Mouse (Mus musculus) intestine, embryonic 15.5 days (tissue): ENCODE results near the gene Dnajc5. TPM values are rescaled to one million over a fixed set of nuclear protein-coding genes. Genes with fewer than 3 reads are reported as not detected.

Experiments
- ATAC-seq: fragments of 200-750 bp; cut with Nextera tagmentation; 2 replicates; pipeline ENCODE4 v1.8.0; 2017; ENCODE audit warnings: moderate TSS enrichment, moderate library complexity
- H3K27ac ChIP-seq: fragments of 300-500 bp; sonication (generic); 2 replicates; pipeline ENCODE4 v1.5.1; 2015; ENCODE audit warnings: mild to moderate bottlenecking, inconsistent platforms
- H3K27me3 ChIP-seq: fragments of 300-500 bp; sonication (generic); replicated peaks from 2 replicates; pipeline ENCODE4 v1.6.1; 2015; ENCODE audit warnings: inconsistent platforms
- H3K36me3 ChIP-seq: fragments of 300-500 bp; sonication (generic); 2 replicates; pipeline ENCODE4 v1.6.1; 2015; ENCODE audit warnings: inconsistent platforms
- H3K4me1 ChIP-seq: fragments of 300-500 bp; sonication (generic); replicated peaks from 2 replicates; pipeline ENCODE4 v1.6.1; 2015; ENCODE audit warnings: inconsistent platforms
- H3K4me2 ChIP-seq: fragments of 300-500 bp; sonication (generic); replicated peaks from 2 replicates; pipeline ENCODE4 v1.6.1; 2015; ENCODE audit warnings: mild to moderate bottlenecking, inconsistent platforms
- H3K4me3 ChIP-seq: fragments of 300-500 bp; sonication (generic); replicated peaks from 2 replicates; pipeline ENCODE4 v1.5.1; 2015; ENCODE audit warnings: inconsistent platforms
- H3K9ac ChIP-seq: fragments of 300-500 bp; sonication (generic); 2 replicates; pipeline ENCODE4 v1.6.1; 2015; ENCODE audit warnings: inconsistent platforms
- H3K9me3 ChIP-seq: fragments of 300-500 bp; sonication (generic); 2 replicates; pipeline ENCODE4 v1.6.1; 2016; ENCODE audit warnings: inconsistent platforms
- WGBS: fragments of 180-500 bp; shearing (Covaris S2); methylation state at CpG from one replicate; pipeline ENCODE4 v1.1.7; 2015; 5-methylcytosine and 5-hydroxymethylcytosine counted together
- polyA plus RNA-seq: library from polyadenylated mRNA; unstranded; fragments of >200 nt; fragmentation: Nextera tagmentation; extraction: Ambion mirVana; gene quantifications from 2 replicates; pipeline ENCODE4 v1.2.1, GENCODE M21; 2015

The Dnajc5 gene
- polyA plus RNA-seq, 1 experiment from 2014 or later = 74.5 TPM

DNA sequence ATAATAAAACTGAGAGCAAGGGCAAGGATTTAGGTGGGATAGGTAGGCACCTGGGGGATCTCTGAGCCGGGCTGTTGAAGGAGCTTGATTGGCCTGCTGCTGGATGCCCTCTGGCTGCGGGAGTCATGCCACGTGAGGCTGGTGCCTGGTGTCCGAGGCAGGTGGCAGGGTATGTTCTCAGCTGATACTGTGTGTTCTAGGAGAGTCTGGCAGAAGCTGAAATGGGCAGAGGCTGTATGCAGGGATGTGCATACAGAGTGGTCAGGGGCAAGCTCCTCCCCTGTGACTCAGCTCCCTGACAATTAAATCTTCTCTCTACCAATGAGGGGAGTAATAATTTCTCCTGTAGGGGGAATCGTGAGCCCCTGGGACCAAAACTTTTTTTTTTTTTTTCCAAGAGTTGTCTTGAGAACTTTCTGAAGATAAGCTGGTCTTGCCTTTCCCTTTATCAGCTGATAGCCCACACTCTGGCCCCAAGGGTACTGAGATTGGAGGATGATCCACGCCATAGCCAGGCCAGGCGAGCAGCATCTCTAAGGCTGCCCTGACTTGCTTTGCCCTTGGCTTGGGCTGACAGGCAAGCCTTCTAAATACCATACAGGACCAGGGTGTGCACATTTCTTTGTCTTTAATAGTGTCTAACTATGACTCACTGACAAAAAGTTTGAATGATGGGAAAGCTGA lies 77.2 kb downstream of the Dnajc5 start:
- H3K4me3 ChIP-seq = no peak overlapping the region
- no peak overlapping the region for H3K27ac ChIP-seq
- H3K9me3 ChIP-seq = no peaks in the 10 kb centered on the region
- H3K9ac ChIP-seq = 0 out of 2 replicates have a peak overlapping the region, but pooled peaks have one; percentile 5
- no peaks in the 10 kb centered on the region for H3K36me3 ChIP-seq
- ATAC-seq = no peak
- whole genome bisulfite sequencing = 71% methylated on average over 7 of the region's 7 CpGs
- peak overlapping the region; percentile 72; the same call in 1 of the 2 replicates for H3K4me2 ChIP-seq
- peaks cover 22% of the 10 kb centered on the region for H3K4me1 ChIP-seq
- 0 out of 2 replicates have a peak, but pooled peaks cover 3% of the 10 kb centered on the region for H3K27me3 ChIP-seq

DNA sequence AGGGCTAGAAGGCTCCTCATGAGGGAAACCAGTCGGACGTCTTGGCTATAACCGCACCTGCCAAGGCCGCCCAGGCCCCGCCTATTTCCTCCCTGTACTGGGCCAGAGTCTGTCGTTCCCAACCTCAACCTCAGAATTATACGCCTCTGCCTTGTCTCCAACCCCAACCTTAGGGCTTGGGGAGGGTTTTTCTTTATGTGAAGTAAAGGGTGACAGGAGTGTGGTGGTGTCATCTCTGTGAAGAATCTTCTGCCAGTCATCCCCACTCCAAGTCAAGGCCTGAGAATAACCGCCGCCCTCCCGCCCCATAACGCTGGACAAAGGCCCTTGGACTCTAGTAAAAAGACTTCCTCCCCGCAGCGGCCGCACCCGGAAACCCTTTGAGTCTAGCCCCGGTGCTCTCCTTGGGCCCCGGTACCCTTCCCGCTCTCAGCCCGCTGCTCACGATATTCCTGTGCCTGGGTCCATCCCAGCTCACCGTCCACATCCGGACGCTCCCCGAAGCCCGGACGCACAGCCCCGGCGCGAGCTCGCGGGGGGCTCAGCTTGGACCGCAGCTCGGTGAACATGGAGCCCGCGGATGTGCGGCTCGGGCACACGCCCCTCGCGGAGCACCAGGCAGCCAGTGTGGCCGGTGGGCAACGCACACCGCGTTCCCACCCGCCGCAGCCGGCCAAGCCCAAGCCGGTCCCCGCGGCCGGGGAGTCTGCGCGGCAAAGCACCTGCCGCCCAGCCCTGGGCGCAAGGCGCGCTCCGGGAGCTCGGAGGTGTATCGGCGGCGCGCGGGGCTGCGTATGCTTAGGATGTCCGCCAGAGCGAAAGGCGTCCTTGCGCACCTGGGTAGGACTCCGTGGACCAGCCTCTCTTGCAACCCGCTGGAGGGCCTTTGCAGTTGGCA lies 78.4 kb downstream of the Dnajc5 start, which contains the start of gene Samd10:
TSS of gene Samd10 (minus strand) at position 759 of the 898 bp plus-strand sequence.
- ATAC-seq = peak; percentile 64
- peak within 1 kb of the TSS; percentile 68 for H3K4me3 ChIP-seq
- H3K9me3 ChIP-seq = no peaks in the 10 kb centered on the region
- 3% methylated on average over 71 of the region's 71 CpGs for WGBS
- 0 out of 2 replicates have a peak, but pooled peaks cover 3% of the 10 kb centered on the region for H3K27me3 ChIP-seq
- H3K9ac ChIP-seq = peak within 1 kb of the TSS; percentile 82
- H3K27ac ChIP-seq = peak within 1 kb of the TSS; percentile 89
- H3K4me1 ChIP-seq = peaks cover 16% of the 10 kb centered on the region
- peak within 1 kb of the TSS; percentile 72 for H3K4me2 ChIP-seq
- H3K36me3 ChIP-seq = no peaks in the 10 kb centered on the region

DNA sequence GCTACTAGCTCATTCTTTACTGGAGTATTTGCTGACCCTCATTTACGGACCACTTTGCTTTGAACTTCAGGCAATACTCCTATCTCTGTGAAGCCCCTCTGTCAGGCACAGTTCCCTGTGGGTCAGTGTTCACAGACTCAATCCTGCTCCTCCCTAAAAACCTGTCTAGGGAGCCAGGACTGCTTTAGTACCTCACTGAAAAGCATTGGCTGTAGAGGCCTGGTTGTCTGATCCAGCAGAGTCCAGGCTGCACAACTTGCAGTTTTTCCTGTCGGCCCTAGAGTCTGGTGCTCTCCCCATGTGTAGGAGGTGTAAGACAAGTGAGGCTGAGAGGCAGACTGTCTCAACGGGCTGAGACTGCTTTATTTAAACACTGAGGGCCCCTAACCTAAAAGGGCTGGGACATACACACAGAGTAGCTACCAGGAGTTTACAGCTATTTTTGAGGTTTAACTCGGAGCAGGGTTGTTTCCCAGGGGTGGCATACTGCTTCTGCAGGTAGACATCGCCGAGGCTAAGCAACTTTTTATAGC lies 80.0 kb downstream of the Dnajc5 start:
- Histone ChIP-seq H3K36me3 (no peaks in the 10 kb centered on the region), H3K4me1 (peaks cover 16% of the 10 kb centered on the region), H3K27me3 (0 out of 2 replicates have a peak, but pooled peaks cover 3% of the 10 kb centered on the region), H3K9me3 (no peaks in the 10 kb centered on the region), H3K4me2 (peak overlapping the region; percentile 74), H3K9ac (peak overlapping the region; percentile 59; the same call in 1 of the 2 replicates), H3K27ac (peak overlapping the region; percentile 73; the same call in 1 of the 2 replicates), H3K4me3 (peak overlapping the region; percentile 87)
- WGBS = 65% methylated on average over 6 of the region's 6 CpGs
- ATAC-seq = no peak

GRCm38 (mm10) chr2:181600828-181601750 lies 80.8 kb downstream of the Dnajc5 start:
- Histone ChIP-seq H3K4me3 (peak overlapping the region; percentile 87), H3K36me3 (no peaks in the 10 kb centered on the region), H3K4me2 (peak overlapping the region; percentile 74), H3K27me3 (0 out of 2 replicates have a peak, but pooled peaks cover 3% of the 10 kb centered on the region), H3K27ac (peak overlapping the region; percentile 73), H3K9me3 (no peaks in the 10 kb centered on the region), H3K9ac (peak overlapping the region; percentile 90), H3K4me1 (peaks cover 16% of the 10 kb centered on the region)
- WGBS = 2% methylated on average over 57 of the region's 57 CpGs
- peak; percentile 92 for ATAC-seq

DNA sequence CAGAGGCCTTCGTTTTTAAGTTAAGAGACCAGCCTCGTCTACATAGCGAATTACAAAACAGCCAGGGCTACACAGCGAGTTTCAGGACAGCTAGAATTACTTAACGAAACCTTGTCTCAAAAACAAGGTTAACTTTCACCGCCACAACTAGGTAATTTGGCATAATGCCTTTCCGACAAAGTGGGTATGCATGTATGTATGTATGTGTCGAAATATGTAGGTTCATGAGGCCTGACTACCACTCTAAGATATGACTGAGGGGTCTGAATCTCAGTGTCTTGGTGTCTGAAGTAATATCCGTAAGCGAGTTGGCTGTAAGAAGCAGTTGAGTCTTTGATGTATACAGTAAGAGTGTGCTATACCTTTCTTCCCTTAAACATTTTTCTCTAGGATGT lies 81.5 kb downstream of the Dnajc5 start:
- Histone ChIP-seq H3K36me3 (no peaks in the 10 kb centered on the region), H3K4me1 (peaks cover 16% of the 10 kb centered on the region), H3K4me2 (peak overlapping the region; percentile 74), H3K9ac (peak overlapping the region; percentile 90), H3K27ac (no peak overlapping the region), H3K27me3 (0 out of 2 replicates have a peak, but pooled peaks cover 3% of the 10 kb centered on the region), H3K4me3 (peak overlapping the region; percentile 87), H3K9me3 (no peaks in the 10 kb centered on the region)
- ATAC-seq = no peak
- 22% methylated on average over 10 of the region's 10 CpGs for WGBS

DNA sequence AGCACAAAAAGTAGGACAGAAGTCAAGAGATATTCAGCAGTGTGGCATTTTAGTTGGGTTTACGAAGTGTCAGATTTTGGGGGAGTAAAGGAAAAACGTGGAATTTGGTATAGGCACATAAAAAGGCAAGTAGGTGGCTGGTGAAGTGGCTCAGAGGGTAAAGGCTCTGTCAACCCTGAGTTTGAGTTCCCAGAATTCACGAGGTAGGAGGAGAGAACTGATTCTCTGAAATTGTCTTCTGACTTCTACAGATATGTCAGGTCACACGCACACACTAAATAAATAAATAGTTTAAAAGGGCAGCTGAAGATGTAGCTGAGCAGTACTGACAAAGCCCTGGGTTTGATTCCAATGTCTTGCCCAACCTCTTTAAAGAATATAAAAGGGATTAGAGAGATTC lies 82.1 kb downstream of the Dnajc5 start:
- peak overlapping the region; percentile 90; the same call in 1 of the 2 replicates for H3K9ac ChIP-seq
- no peaks in the 10 kb centered on the region for H3K36me3 ChIP-seq
- H3K27ac ChIP-seq = no peak overlapping the region
- 0 out of 2 replicates have a peak, but pooled peaks cover 3% of the 10 kb centered on the region for H3K27me3 ChIP-seq
- 73% methylated on average over 4 of the region's 4 CpGs for WGBS
- H3K4me3 ChIP-seq = no peak overlapping the region
- no peaks in the 10 kb centered on the region for H3K9me3 ChIP-seq
- H3K4me1 ChIP-seq = peaks cover 14% of the 10 kb centered on the region
- ATAC-seq = no peak
- peak overlapping the region; percentile 74 for H3K4me2 ChIP-seq

Other genes starting within 250 kb of the Dnajc5 start
- 11.3 and 13.2 TPM in 2 replicates for gene Gmeb2, start 232.4 kb upstream of the Dnajc5 start, polyA plus RNA-seq
- gene Stmn3, start 206.0 kb upstream of the Dnajc5 start, polyA plus RNA-seq = 44.0 and 44.1 TPM in 2 replicates
- gene Rtel1, start 200.7 kb upstream of the Dnajc5 start, polyA plus RNA-seq = 30.3 and 32.8 TPM in 2 replicates
- gene Zgpat, start 155.6 kb upstream of the Dnajc5 start, polyA plus RNA-seq = 35.7 and 36.7 TPM in 2 replicates
- gene Arfrp1, start 155.1 kb upstream of the Dnajc5 start, polyA plus RNA-seq = 55.4 and 58.3 TPM in 2 replicates
- gene Lime1, start 140.4 kb upstream of the Dnajc5 start, polyA plus RNA-seq = 17.1 and 19.4 TPM in 2 replicates
- 7.2 and 7.4 TPM in 2 replicates for gene Zbtb46, start 61.1 kb upstream of the Dnajc5 start, polyA plus RNA-seq
- 0.18 and 0.30 TPM in 2 replicates for gene Abhd16b, start 27.3 kb upstream of the Dnajc5 start, polyA plus RNA-seq
- 133 and 140 TPM in 2 replicates for gene Tpd52l2, start 23.3 kb upstream of the Dnajc5 start, polyA plus RNA-seq
- 57.4 and 64.7 TPM in 2 replicates for gene Uckl1, start 64.4 kb downstream of the Dnajc5 start, polyA plus RNA-seq
- 50.5 and 51.9 TPM in 2 replicates for gene Prpf6, start 71.4 kb downstream of the Dnajc5 start, polyA plus RNA-seq
- gene Zfp512b, start 72.3 kb downstream of the Dnajc5 start, polyA plus RNA-seq = 32.0 and 34.2 TPM in 2 replicates
- gene Samd10, start 78.7 kb downstream of the Dnajc5 start, polyA plus RNA-seq = 22.3 and 22.7 TPM in 2 replicates
- gene Gm29797, start 136.5 kb downstream of the Dnajc5 start, polyA plus RNA-seq = 1.3 and 3.1 TPM in 2 replicates
- 28.0 and 29.0 TPM in 2 replicates for gene Sox18, start 151.2 kb downstream of the Dnajc5 start, polyA plus RNA-seq
- 14.9 and 15.7 TPM in 2 replicates for gene Tcea2, start 159.8 kb downstream of the Dnajc5 start, polyA plus RNA-seq
- 37.4 and 39.4 TPM in 2 replicates for gene Rgs19, start 173.5 kb downstream of the Dnajc5 start, polyA plus RNA-seq
- gene Lkaaear1, start 178.0 kb downstream of the Dnajc5 start, polyA plus RNA-seq = not detected in 2 replicates
- 1.6 and 1.7 TPM in 2 replicates for gene Oprl1, start 194.5 kb downstream of the Dnajc5 start, polyA plus RNA-seq
- 2.4 and 2.7 TPM in 2 replicates for gene Myt1, start 242.8 kb downstream of the Dnajc5 start, polyA plus RNA-seq